Mouse (Mus musculus): ENCODE results near the gene Aunip. TPM values are rescaled to one million over a fixed set of nuclear protein-coding genes. Genes with fewer than 3 reads are reported as not detected.

Aunip gene
- total and polyA plus RNA-seq, 2 experiments from 2014 or later, result 1.1 to 1.8 TPM

- Histone ChIP-seq H3K4me3 (ENCODE audit: low read depth, low read length) (no peak overlapping the region), H3K9ac (no peak overlapping the region), H3K4me2 (ENCODE audit: low read depth) (no peak overlapping the region), H3K27me3 (ENCODE audit: insufficient read depth, low read length) (no peaks in the 10 kb centered on the region), H3K36me3 (ENCODE audit: insufficient read depth) (peaks cover 36% of the 10 kb centered on the region), H3K27ac (ENCODE audit: low read depth, low read length) (no peak overlapping the region), H3K9me3 (ENCODE audit: low read length) (no peaks in the 10 kb centered on the region), H3K4me1 (ENCODE audit: insufficient read depth) (no peaks in the 10 kb centered on the region)
- peak; percentile 49; the same call in 1 of the 2 replicates for TF ChIP-seq CTCF (IDR thresholded peaks at IDR 0.05; ENCODE audit: low read depth)
- DNase-seq, result no peak
- ATAC-seq, result no peak
- 98% methylated on average over 8 of the region's 8 CpGs for WGBS
Observed at GRCm38 (mm10) chr4:134549899-134550298, 39.1 kb downstream of the Aunip start.

- peak within 1 kb of the TSS; percentile 95 for H3K9ac ChIP-seq
- no peaks in the 10 kb centered on the region for H3K27me3 ChIP-seq (ENCODE audit: insufficient read depth, low read length)
- peaks cover 20% of the 10 kb centered on the region for H3K36me3 ChIP-seq (ENCODE audit: insufficient read depth)
- peak within 1 kb of the TSS; percentile 72 for H3K4me2 ChIP-seq (ENCODE audit: low read depth)
- H3K4me3 ChIP-seq (ENCODE audit: low read depth, low read length), result peak within 1 kb of the TSS; percentile 74
- H3K27ac ChIP-seq (ENCODE audit: low read depth, low read length), result peak within 1 kb of the TSS; percentile 87
- DNase-seq, result peak; percentile 63
- peak; percentile 81 for ATAC-seq
- WGBS, result 0% methylated on average over 45 of the region's 67 CpGs
- no peak for TF ChIP-seq CTCF (IDR thresholded peaks at IDR 0.05; ENCODE audit: low read depth)
- no peaks in the 10 kb centered on the region for H3K4me1 ChIP-seq (ENCODE audit: insufficient read depth)
- H3K9me3 ChIP-seq (ENCODE audit: low read length), result no peaks in the 10 kb centered on the region
Observed at GRCm38 (mm10) chr4:134551494-134552316, 40.9 kb downstream of the Aunip start, which contains the start of gene Selenon. Gene Selenon (minus strand): TSS chr4:134552166.

GRCm38 (mm10) chr4:134553631-134554030, 42.8 kb downstream of the Aunip start:
- Histone ChIP-seq H3K36me3 (ENCODE audit: insufficient read depth) (0 out of 2 replicates have a peak, but pooled peaks cover 4% of the 10 kb centered on the region), H3K27me3 (ENCODE audit: insufficient read depth, low read length) (no peaks in the 10 kb centered on the region), H3K27ac (ENCODE audit: low read depth, low read length) (no peak overlapping the region), H3K4me2 (ENCODE audit: low read depth) (no peak overlapping the region), H3K9ac (no peak overlapping the region), H3K4me1 (ENCODE audit: insufficient read depth) (no peaks in the 10 kb centered on the region), H3K9me3 (ENCODE audit: low read length) (no peaks in the 10 kb centered on the region), H3K4me3 (ENCODE audit: low read depth, low read length) (no peak overlapping the region)
- peak; percentile 66 for TF ChIP-seq CTCF (IDR thresholded peaks at IDR 0.05; ENCODE audit: low read depth)
- peak; percentile 53 for ATAC-seq
- 84% methylated on average over 1 of the region's 1 CpGs for WGBS
- DNase-seq, result peak; percentile 40

- ATAC-seq, result no peak
- Histone ChIP-seq H3K27ac (ENCODE audit: low read depth, low read length) (no peak overlapping the region), H3K9ac (no peak overlapping the region), H3K36me3 (ENCODE audit: insufficient read depth) (no peaks in the 10 kb centered on the region), H3K4me1 (ENCODE audit: insufficient read depth) (no peaks in the 10 kb centered on the region), H3K27me3 (ENCODE audit: insufficient read depth, low read length) (no peaks in the 10 kb centered on the region), H3K4me2 (ENCODE audit: low read depth) (no peak overlapping the region), H3K4me3 (ENCODE audit: low read depth, low read length) (no peak overlapping the region), H3K9me3 (ENCODE audit: low read length) (no peaks in the 10 kb centered on the region)
- 59% methylated on average over 8 of the region's 8 CpGs for WGBS
- DNase-seq, result peak; percentile 55
- TF ChIP-seq CTCF (IDR thresholded peaks at IDR 0.05; ENCODE audit: low read depth), result peak; percentile 62
Observed at GRCm38 (mm10) chr4:134555956-134556580, 45.3 kb downstream of the Aunip start.

- Histone ChIP-seq H3K9me3 (ENCODE audit: low read length) (no peaks in the 10 kb centered on the region), H3K4me3 (ENCODE audit: low read depth, low read length) (no peak overlapping the region), H3K36me3 (ENCODE audit: insufficient read depth) (no peaks in the 10 kb centered on the region), H3K9ac (no peak overlapping the region), H3K4me1 (ENCODE audit: insufficient read depth) (no peaks in the 10 kb centered on the region), H3K4me2 (ENCODE audit: low read depth) (no peak overlapping the region), H3K27me3 (ENCODE audit: insufficient read depth, low read length) (no peaks in the 10 kb centered on the region), H3K27ac (ENCODE audit: low read depth, low read length) (no peak overlapping the region)
- 15% methylated on average over 16 of the region's 16 CpGs for WGBS
- ATAC-seq (no peak), DNase-seq (no peak)
- TF ChIP-seq CTCF (IDR thresholded peaks at IDR 0.05; ENCODE audit: low read depth), result no peak
Observed at GRCm38 (mm10) chr4:134557626-134558249, 46.9 kb downstream of the Aunip start.

- Histone ChIP-seq H3K4me3 (ENCODE audit: low read depth, low read length) (no peak overlapping the region), H3K9ac (peak overlapping the region; percentile 19; the same call in 1 of the 2 replicates), H3K27ac (ENCODE audit: low read depth, low read length) (no peak overlapping the region), H3K4me1 (ENCODE audit: insufficient read depth) (no peaks in the 10 kb centered on the region), H3K36me3 (ENCODE audit: insufficient read depth) (no peaks in the 10 kb centered on the region), H3K9me3 (ENCODE audit: low read length) (no peaks in the 10 kb centered on the region), H3K27me3 (ENCODE audit: insufficient read depth, low read length) (no peaks in the 10 kb centered on the region), H3K4me2 (ENCODE audit: low read depth) (no peak overlapping the region)
- 56% methylated on average over 9 of the region's 9 CpGs for WGBS
- ATAC-seq, result no peak
- TF ChIP-seq CTCF (IDR thresholded peaks at IDR 0.05; ENCODE audit: low read depth), result no peak
- no peak for DNase-seq
Observed at GRCm38 (mm10) chr4:134558570-134559113, 47.8 kb downstream of the Aunip start.
